Mouse (Mus musculus) liver, postnatal 0 days (tissue): ENCODE measurements at regions not wholly inside any gene's neighbourhood (a gene's known extent, or its start where the extent isn't known, plus 50 kb on each side); places are given as distances from the start of the nearest gene placed in this dataset.

Source experiments
- CTCF ChIP-seq: sonication (generic); IDR thresholded peaks from 2 replicates; pipeline ENCODE4 v1.5.1; 2016; ENCODE audit warnings: antibody characterized with exemption, low read depth
- EP300 ChIP-seq: IDR thresholded peaks from 2 replicates; pipeline ENCODE4 v1.6.1; 2016; ENCODE audit warnings: antibody characterized with exemption, low read depth, mild to moderate bottlenecking

DNA sequence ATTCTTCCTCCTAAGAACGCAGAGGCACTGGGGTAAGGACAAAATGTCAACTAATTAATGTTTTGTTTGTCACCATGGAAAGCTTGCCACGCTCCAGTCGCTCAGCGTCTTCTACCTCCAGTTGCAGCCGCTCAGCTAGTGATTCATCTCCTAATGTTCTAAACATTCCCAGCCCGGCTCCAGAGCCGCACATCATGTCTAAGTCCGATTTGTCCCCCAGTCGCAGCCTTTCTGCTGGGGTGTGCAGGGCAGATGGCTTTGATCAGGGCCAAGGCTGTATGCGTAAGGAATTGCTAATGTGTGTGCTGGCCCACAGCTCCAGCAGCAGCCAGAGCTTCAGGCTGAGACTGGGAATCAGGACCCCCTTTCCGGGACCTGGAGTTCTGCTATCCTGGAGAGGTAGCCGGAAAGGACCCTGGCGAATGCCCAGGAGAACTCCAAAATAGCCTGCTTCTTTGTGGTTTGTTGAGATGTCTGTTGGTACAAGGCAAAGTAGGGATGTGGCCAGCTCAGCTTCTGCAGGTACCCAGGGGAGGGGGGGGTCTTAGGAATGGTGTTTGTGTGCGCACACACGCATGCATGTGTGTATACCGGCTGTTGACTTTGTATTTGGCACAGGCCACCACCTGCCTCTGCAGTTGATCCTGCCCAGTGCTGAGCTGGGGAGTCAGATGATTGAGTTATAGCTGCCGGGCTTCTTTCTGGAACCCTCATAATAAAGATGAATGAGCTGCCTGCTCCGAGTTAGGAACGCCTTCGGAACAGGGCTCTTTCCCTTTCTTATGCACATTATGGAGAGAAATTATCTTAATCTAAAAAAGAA, 143.0 kb upstream of the Kcng1 start:
- TF ChIP-seq CTCF, result no peak
- TF ChIP-seq EP300, result no peak
